Comparison of ENCODE assay signal across 15 mouse cellular contexts in genomic region chr17:71135108-71135507, GRCm38 (mm10). TPM values are rescaled to one million over a fixed set of nuclear protein-coding genes. Genes with fewer than 3 reads are reported as not detected.
DNase-seq lines count a peak whose midpoint lies in the region; ATAC-seq and TF ChIP-seq lines count a peak whose summit lies in the region.
"Had no signal": no experiment of that assay in that cellular context is flagged by ENCODE, and none has a peak within 500 bp of the region (broad histone marks: within the 10 kb centered on the region; RNA-seq: fewer than 3 reads in every experiment).

No protein-coding gene starts in this region.

- 27% methylated on average over 5 of the region's 5 CpGs for WGBS in liver, embryonic 16.5 days (ENCODE audit: insufficient replicate concordance)
- WGBS in liver, embryonic 12.5 days (ENCODE audit: insufficient replicate concordance) = 40% methylated on average over 5 of the region's 5 CpGs
- 50% methylated on average over 5 of the region's 5 CpGs for WGBS in thymus, adult 2 months

- peak; percentile 37; the same call in 1 of the 2 replicates for ATAC-seq in liver, embryonic 16.5 days (ENCODE audit: low read depth)
- no peak for ATAC-seq in liver, embryonic 12.5 days
- ATAC-seq in monocyte, adult 5-6 weeks (replicated peaks; ENCODE audit: insufficient number of reproducible peaks, low FRiP score, low TSS enrichment, poor library complexity, severe bottlenecking) = peak; percentile 93
- ATAC-seq: forebrain, postnatal 0 days; intestine, embryonic 16.5 days; midbrain, embryonic 15.5 days had no signal

- H3K4me1 ChIP-seq in liver, embryonic 16.5 days (ENCODE audit: control insufficient read depth, low read depth, low read length) = peaks cover 6% of the 10 kb centered on the region
- H3K4me1 ChIP-seq in liver, embryonic 12.5 days = peaks cover 14% of the 10 kb centered on the region
- peaks cover 2% of the 10 kb centered on the region; the same call in 1 of the 2 replicates for H3K4me1 ChIP-seq in thymus, adult 2 months (replicated peaks; ENCODE audit: control insufficient read depth, insufficient read depth, low read length)
- H3K4me1 ChIP-seq: midbrain, embryonic 15.5 days had no signal

- DNase-seq in embryo, embryonic 10.5 days (ENCODE audit: low spot score) = peak; percentile 39
- DNase-seq in embryo, embryonic 9.5 days (ENCODE audit: extremely low spot score) = no peak
- peak; percentile 61 for DNase-seq in kidney, postnatal 10 days
- DNase-seq in thymus, adult 2 months = no peak
- no peak for DNase-seq in layer of hippocampus, postnatal 25 days (ENCODE audit: extremely low spot score in 1 of 2, low spot score in 1 of 2)
- DNase-seq: B cell, adult 2 months; forebrain, postnatal 0 days had no signal

- no peaks in the 10 kb centered on the region for H3K9me3 ChIP-seq in liver, embryonic 16.5 days (replicated peaks; ENCODE audit: control insufficient read depth, low read length)
- no peaks in the 10 kb centered on the region for H3K9me3 ChIP-seq in liver, embryonic 12.5 days (replicated peaks)
- H3K9me3 ChIP-seq: heart, embryonic 13.5 days; midbrain, embryonic 15.5 days; stomach, embryonic 15.5 days had no signal

- H3K9ac ChIP-seq in liver, embryonic 16.5 days (ENCODE audit: low read depth, low read length) = no peak overlapping the region
- H3K9ac ChIP-seq in liver, embryonic 12.5 days = no peak overlapping the region
- H3K9ac ChIP-seq: forebrain, postnatal 0 days; heart, embryonic 13.5 days; limb, embryonic 12.5 days; midbrain, embryonic 15.5 days; stomach, embryonic 15.5 days had no signal

- TF ChIP-seq CTCF in thymus, adult 2 months (IDR thresholded peaks at IDR 0.05; ENCODE audit: borderline replicate concordance, control insufficient read depth, extremely low read depth, insufficient read depth, low read length, poor library complexity) = no peak

- no peak for TF ChIP-seq POLR2A in thymus, adult 2 months (IDR thresholded peaks at IDR 0.05; ENCODE audit: control insufficient read depth, extremely low read depth, insufficient read depth, low read length, poor library complexity)

- no peaks in the 10 kb centered on the region for H3K27me3 ChIP-seq in liver, embryonic 16.5 days (ENCODE audit: control insufficient read depth, insufficient read depth, low read depth, low read length)
- no peaks in the 10 kb centered on the region for H3K27me3 ChIP-seq in liver, embryonic 12.5 days (replicated peaks)
- H3K27me3 ChIP-seq in thymus, adult 2 months (ENCODE audit: control insufficient read depth, insufficient read depth, low read length) = no peaks in the 10 kb centered on the region
- H3K27me3 ChIP-seq: heart, embryonic 13.5 days; limb, embryonic 12.5 days; midbrain, embryonic 15.5 days; stomach, embryonic 15.5 days had no signal

- no peak overlapping the region for H3K4me2 ChIP-seq in liver, embryonic 16.5 days (ENCODE audit: low read depth, low read length)
- no peak overlapping the region for H3K4me2 ChIP-seq in liver, embryonic 12.5 days
- H3K4me2 ChIP-seq: heart, embryonic 13.5 days; limb, embryonic 12.5 days; midbrain, embryonic 15.5 days; stomach, embryonic 15.5 days had no signal

- H3K27ac ChIP-seq in liver, embryonic 16.5 days (ENCODE audit: low read length) = no peak overlapping the region
- H3K27ac ChIP-seq in liver, embryonic 12.5 days = no peak overlapping the region
- H3K27ac ChIP-seq in thymus, adult 2 months (ENCODE audit: control insufficient read depth, insufficient read depth, low read length) = no peak overlapping the region
- H3K27ac ChIP-seq: heart, embryonic 13.5 days; limb, embryonic 12.5 days; midbrain, embryonic 15.5 days; stomach, embryonic 15.5 days had no signal

- H3K4me3 ChIP-seq in liver, embryonic 16.5 days (ENCODE audit: low read depth, low read length) = no peak overlapping the region
- H3K4me3 ChIP-seq in liver, embryonic 12.5 days = no peak overlapping the region
- H3K4me3 ChIP-seq in thymus, adult 2 months (ENCODE audit: control insufficient read depth, insufficient read depth, low read length) = no peak overlapping the region
- H3K4me3 ChIP-seq: heart, embryonic 13.5 days; limb, embryonic 12.5 days; midbrain, embryonic 15.5 days; stomach, embryonic 15.5 days had no signal

- no peaks in the 10 kb centered on the region for H3K36me3 ChIP-seq in liver, embryonic 16.5 days (ENCODE audit: control insufficient read depth, insufficient read depth)
- H3K36me3 ChIP-seq in liver, embryonic 12.5 days = no peaks in the 10 kb centered on the region
- H3K36me3 ChIP-seq in thymus, adult 2 months (ENCODE audit: control insufficient read depth, insufficient read depth, low read length) = no peaks in the 10 kb centered on the region
- H3K36me3 ChIP-seq: heart, embryonic 13.5 days; limb, embryonic 12.5 days; midbrain, embryonic 15.5 days; stomach, embryonic 15.5 days had no signal

RNA-seq across cellular contexts. Expression of gene Lpin2, which starts 47.3 kb away (rescaled TPM):
- polyA plus RNA-seq in liver, embryonic 16.5 days (2015; fragmentation: Nextera tagmentation; extraction: Ambion mirVana) = 46.8 and 51.5 TPM in 2 replicates
- polyA plus RNA-seq in liver, embryonic 12.5 days (2016; fragmentation: Nextera tagmentation; extraction: Ambion mirVana) = 40.1 and 42.5 TPM in 2 replicates
- total RNA-seq in monocyte, adult 5-6 weeks (2017) = 60.3 to 91.9 TPM (median 84.4 TPM) in 3 replicates
- polyA plus RNA-seq in thymus, adult 2 months (2012; rRNA removed) = 16.7 and 17.4 TPM in 2 replicates
- total RNA-seq in layer of hippocampus, postnatal 25 days (2021) = 10 to 100 TPM; 91.1 to 96.8 TPM

Comparison
In these comparisons a context has a peak if more than half of its experiments do, and no peak if none do; other contexts are left out.
1. DNase-seq: peak in embryo, embryonic 10.5 days (single experiment) and kidney, postnatal 10 days (single experiment); none in embryo, embryonic 9.5 days (single experiment), thymus, adult 2 months (single experiment) and layer of hippocampus, postnatal 25 days (0 of 2).